Mouse (Mus musculus): ENCODE results near the gene Tnrc6a. TPM values are rescaled to one million over a fixed set of nuclear protein-coding genes. Genes with fewer than 3 reads are reported as not detected.

The Tnrc6a gene
- polyA plus RNA-seq, 1 experiment from 2014 or later: 59.8 TPM

GRCm38 (mm10) chr7:123187246-123187645 is 63.6 kb downstream of the Tnrc6a start:
- Histone ChIP-seq H3K4me3 (ENCODE audit: low read depth, low read length) (no peak overlapping the region), H3K4me1 (ENCODE audit: control insufficient read depth, insufficient read depth, low read length) (no peaks in the 10 kb centered on the region), H3K9ac (replicated peaks; ENCODE audit: low read depth, low read length) (no peak overlapping the region), H3K27ac (ENCODE audit: low read length) (no peak overlapping the region), H3K36me3 (ENCODE audit: control insufficient read depth, insufficient read depth, low read length) (peaks cover 90% of the 10 kb centered on the region), H3K9me3 (ENCODE audit: control insufficient read depth, low read depth, low read length) (no peaks in the 10 kb centered on the region), H3K27me3 (ENCODE audit: control insufficient read depth, insufficient read depth, low read length) (no peaks in the 10 kb centered on the region), H3K4me2 (replicated peaks; ENCODE audit: low read depth, low read length) (no peak overlapping the region)
- no peak for ATAC-seq (ENCODE audit: insufficient number of reproducible peaks, insufficient read depth, low FRiP score, low read depth)
- WGBS: 52% methylated on average over 4 of the region's 4 CpGs

GRCm38 (mm10) chr7:123188462-123188861 is 64.8 kb downstream of the Tnrc6a start:
- H3K4me2 ChIP-seq (replicated peaks; ENCODE audit: low read depth, low read length): no peak overlapping the region
- H3K27ac ChIP-seq (ENCODE audit: low read length): no peak overlapping the region
- no peaks in the 10 kb centered on the region for H3K9me3 ChIP-seq (ENCODE audit: control insufficient read depth, low read depth, low read length)
- peaks cover 90% of the 10 kb centered on the region for H3K36me3 ChIP-seq (ENCODE audit: control insufficient read depth, insufficient read depth, low read length)
- H3K4me1 ChIP-seq (ENCODE audit: control insufficient read depth, insufficient read depth, low read length): no peaks in the 10 kb centered on the region
- ATAC-seq (ENCODE audit: insufficient number of reproducible peaks, insufficient read depth, low FRiP score, low read depth): no peak
- 92% methylated on average over 3 of the region's 3 CpGs for WGBS
- no peak overlapping the region for H3K9ac ChIP-seq (replicated peaks; ENCODE audit: low read depth, low read length)
- no peak overlapping the region for H3K4me3 ChIP-seq (ENCODE audit: low read depth, low read length)
- H3K27me3 ChIP-seq (ENCODE audit: control insufficient read depth, insufficient read depth, low read length): no peaks in the 10 kb centered on the region

DNA sequence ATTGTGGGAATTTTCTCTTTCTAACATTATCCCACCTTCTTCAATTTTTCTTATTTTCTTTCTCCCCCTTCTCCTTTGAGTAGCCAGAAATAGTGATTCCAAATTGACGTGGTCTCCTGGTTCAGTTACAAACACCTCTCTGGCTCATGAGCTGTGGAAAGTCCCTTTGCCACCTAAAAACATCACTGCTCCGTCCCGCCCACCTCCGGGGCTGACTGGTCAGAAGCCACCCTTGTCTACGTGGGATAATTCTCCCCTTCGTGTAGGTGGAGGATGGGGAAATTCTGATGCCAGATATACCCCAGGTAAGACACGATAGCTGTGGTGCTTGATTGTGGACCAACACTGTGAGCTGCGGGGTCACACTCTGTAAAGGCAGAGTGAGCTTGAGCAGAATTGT is 66.1 kb downstream of the Tnrc6a start:
- Histone ChIP-seq H3K4me1 (ENCODE audit: control insufficient read depth, insufficient read depth, low read length) (no peaks in the 10 kb centered on the region), H3K4me3 (ENCODE audit: low read depth, low read length) (no peak overlapping the region), H3K9me3 (ENCODE audit: control insufficient read depth, low read depth, low read length) (no peaks in the 10 kb centered on the region), H3K9ac (replicated peaks; ENCODE audit: low read depth, low read length) (no peak overlapping the region), H3K27me3 (ENCODE audit: control insufficient read depth, insufficient read depth, low read length) (no peaks in the 10 kb centered on the region), H3K4me2 (replicated peaks; ENCODE audit: low read depth, low read length) (no peak overlapping the region), H3K36me3 (ENCODE audit: control insufficient read depth, insufficient read depth, low read length) (peaks cover 84% of the 10 kb centered on the region), H3K27ac (ENCODE audit: low read length) (no peak overlapping the region)
- no peak for ATAC-seq (ENCODE audit: insufficient number of reproducible peaks, insufficient read depth, low FRiP score, low read depth)
- 92% methylated on average over 8 of the region's 8 CpGs for WGBS

- Histone ChIP-seq H3K9ac (replicated peaks; ENCODE audit: low read depth, low read length) (no peak overlapping the region), H3K4me1 (ENCODE audit: control insufficient read depth, insufficient read depth, low read length) (no peaks in the 10 kb centered on the region), H3K36me3 (ENCODE audit: control insufficient read depth, insufficient read depth, low read length) (peaks cover 75% of the 10 kb centered on the region), H3K27me3 (ENCODE audit: control insufficient read depth, insufficient read depth, low read length) (no peaks in the 10 kb centered on the region), H3K9me3 (ENCODE audit: control insufficient read depth, low read depth, low read length) (no peaks in the 10 kb centered on the region), H3K27ac (ENCODE audit: low read length) (no peak overlapping the region), H3K4me3 (ENCODE audit: low read depth, low read length) (no peak overlapping the region), H3K4me2 (replicated peaks; ENCODE audit: low read depth, low read length) (no peak overlapping the region)
- 82% methylated on average over 5 of the region's 5 CpGs for WGBS
- ATAC-seq (ENCODE audit: insufficient number of reproducible peaks, insufficient read depth, low FRiP score, low read depth): no peak
Observed at GRCm38 (mm10) chr7:123191731-123192130, 68.0 kb downstream of the Tnrc6a start.

GRCm38 (mm10) chr7:123193201-123193600 is 69.5 kb downstream of the Tnrc6a start:
- 89% methylated on average over 12 of the region's 12 CpGs for WGBS
- peaks cover 62% of the 10 kb centered on the region for H3K36me3 ChIP-seq (ENCODE audit: control insufficient read depth, insufficient read depth, low read length)

GRCm38 (mm10) chr7:123194696-123195095 is 71.0 kb downstream of the Tnrc6a start:
- H3K4me2 ChIP-seq (replicated peaks; ENCODE audit: low read depth, low read length): no peak overlapping the region
- H3K9me3 ChIP-seq (ENCODE audit: control insufficient read depth, low read depth, low read length): no peaks in the 10 kb centered on the region
- ATAC-seq (ENCODE audit: insufficient number of reproducible peaks, insufficient read depth, low FRiP score, low read depth): no peak
- peaks cover 49% of the 10 kb centered on the region for H3K36me3 ChIP-seq (ENCODE audit: control insufficient read depth, insufficient read depth, low read length)
- H3K4me3 ChIP-seq (ENCODE audit: low read depth, low read length): no peak overlapping the region
- no peak overlapping the region for H3K9ac ChIP-seq (replicated peaks; ENCODE audit: low read depth, low read length)
- H3K27me3 ChIP-seq (ENCODE audit: control insufficient read depth, insufficient read depth, low read length): no peaks in the 10 kb centered on the region
- WGBS: 92% methylated on average over 8 of the region's 8 CpGs
- no peak overlapping the region for H3K27ac ChIP-seq (ENCODE audit: low read length)
- no peaks in the 10 kb centered on the region for H3K4me1 ChIP-seq (ENCODE audit: control insufficient read depth, insufficient read depth, low read length)

More at GRCm38 (mm10) chr7:123193201-123193600, 69.5 kb downstream of the Tnrc6a start:
- Histone ChIP-seq H3K4me2 (replicated peaks; ENCODE audit: low read depth, low read length) (no peak overlapping the region), H3K9me3 (ENCODE audit: control insufficient read depth, low read depth, low read length) (no peaks in the 10 kb centered on the region), H3K4me1 (ENCODE audit: control insufficient read depth, insufficient read depth, low read length) (no peaks in the 10 kb centered on the region), H3K27me3 (ENCODE audit: control insufficient read depth, insufficient read depth, low read length) (no peaks in the 10 kb centered on the region), H3K4me3 (ENCODE audit: low read depth, low read length) (no peak overlapping the region), H3K27ac (ENCODE audit: low read length) (no peak overlapping the region), H3K9ac (replicated peaks; ENCODE audit: low read depth, low read length) (no peak overlapping the region)
- ATAC-seq (ENCODE audit: insufficient number of reproducible peaks, insufficient read depth, low FRiP score, low read depth): no peak

DNA sequence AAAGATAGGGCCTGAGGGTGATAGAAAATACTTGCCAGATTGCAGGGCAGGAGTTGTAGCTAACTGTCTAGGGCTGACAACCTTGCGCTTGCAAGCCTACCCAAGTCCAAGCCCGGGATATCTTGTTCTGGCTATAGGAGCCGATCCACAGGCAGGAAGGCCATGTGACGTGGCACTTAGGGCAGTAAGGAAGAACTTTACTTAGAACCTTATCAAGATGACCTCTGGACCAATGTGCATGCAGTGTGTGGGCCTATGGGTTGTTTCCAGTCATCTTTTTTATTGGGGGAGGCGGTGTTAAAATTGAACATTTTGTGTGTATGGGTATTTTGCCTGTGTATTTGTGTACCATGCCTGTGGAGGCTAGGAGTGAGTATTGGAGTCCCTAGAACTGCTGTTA is 72.7 kb downstream of the Tnrc6a start:
- 85% methylated on average over 5 of the region's 5 CpGs for WGBS
- no peaks in the 10 kb centered on the region for H3K9me3 ChIP-seq (ENCODE audit: control insufficient read depth, low read depth, low read length)
- H3K27ac ChIP-seq (ENCODE audit: low read length): no peak overlapping the region
- H3K9ac ChIP-seq (replicated peaks; ENCODE audit: low read depth, low read length): no peak overlapping the region
- H3K4me2 ChIP-seq (replicated peaks; ENCODE audit: low read depth, low read length): no peak overlapping the region
- H3K27me3 ChIP-seq (ENCODE audit: control insufficient read depth, insufficient read depth, low read length): no peaks in the 10 kb centered on the region
- no peaks in the 10 kb centered on the region for H3K4me1 ChIP-seq (ENCODE audit: control insufficient read depth, insufficient read depth, low read length)
- ATAC-seq (ENCODE audit: insufficient number of reproducible peaks, insufficient read depth, low FRiP score, low read depth): no peak
- H3K4me3 ChIP-seq (ENCODE audit: low read depth, low read length): no peak overlapping the region
- H3K36me3 ChIP-seq (ENCODE audit: control insufficient read depth, insufficient read depth, low read length): peaks cover 33% of the 10 kb centered on the region

- Histone ChIP-seq H3K36me3 (ENCODE audit: control insufficient read depth, insufficient read depth, low read length) (peaks cover 13% of the 10 kb centered on the region), H3K27me3 (ENCODE audit: control insufficient read depth, insufficient read depth, low read length) (no peaks in the 10 kb centered on the region), H3K27ac (ENCODE audit: low read length) (no peak overlapping the region), H3K4me3 (ENCODE audit: low read depth, low read length) (no peak overlapping the region), H3K4me1 (ENCODE audit: control insufficient read depth, insufficient read depth, low read length) (no peaks in the 10 kb centered on the region), H3K9me3 (ENCODE audit: control insufficient read depth, low read depth, low read length) (no peaks in the 10 kb centered on the region), H3K4me2 (replicated peaks; ENCODE audit: low read depth, low read length) (no peak overlapping the region), H3K9ac (replicated peaks; ENCODE audit: low read depth, low read length) (no peak overlapping the region)
- 54% methylated on average over 10 of the region's 10 CpGs for WGBS
- ATAC-seq (ENCODE audit: insufficient number of reproducible peaks, insufficient read depth, low FRiP score, low read depth): no peak
Observed at GRCm38 (mm10) chr7:123198695-123199094, 75.0 kb downstream of the Tnrc6a start.

- Histone ChIP-seq H3K9me3 (ENCODE audit: control insufficient read depth, low read depth, low read length) (no peaks in the 10 kb centered on the region), H3K27ac (ENCODE audit: low read length) (no peak overlapping the region), H3K36me3 (ENCODE audit: control insufficient read depth, insufficient read depth, low read length) (peaks cover 13% of the 10 kb centered on the region), H3K9ac (replicated peaks; ENCODE audit: low read depth, low read length) (no peak overlapping the region), H3K27me3 (ENCODE audit: control insufficient read depth, insufficient read depth, low read length) (no peaks in the 10 kb centered on the region), H3K4me3 (ENCODE audit: low read depth, low read length) (no peak overlapping the region), H3K4me1 (ENCODE audit: control insufficient read depth, insufficient read depth, low read length) (no peaks in the 10 kb centered on the region), H3K4me2 (replicated peaks; ENCODE audit: low read depth, low read length) (no peak overlapping the region)
- 69% methylated on average over 3 of the region's 3 CpGs for WGBS
- no peak for ATAC-seq (ENCODE audit: insufficient number of reproducible peaks, insufficient read depth, low FRiP score, low read depth)
Observed at GRCm38 (mm10) chr7:123199151-123199550, 75.5 kb downstream of the Tnrc6a start.

Measured in stomach, embryonic 14.5 days (tissue).